ENCODE assay signal across 8 mouse cellular contexts in the genomic region with DNA sequence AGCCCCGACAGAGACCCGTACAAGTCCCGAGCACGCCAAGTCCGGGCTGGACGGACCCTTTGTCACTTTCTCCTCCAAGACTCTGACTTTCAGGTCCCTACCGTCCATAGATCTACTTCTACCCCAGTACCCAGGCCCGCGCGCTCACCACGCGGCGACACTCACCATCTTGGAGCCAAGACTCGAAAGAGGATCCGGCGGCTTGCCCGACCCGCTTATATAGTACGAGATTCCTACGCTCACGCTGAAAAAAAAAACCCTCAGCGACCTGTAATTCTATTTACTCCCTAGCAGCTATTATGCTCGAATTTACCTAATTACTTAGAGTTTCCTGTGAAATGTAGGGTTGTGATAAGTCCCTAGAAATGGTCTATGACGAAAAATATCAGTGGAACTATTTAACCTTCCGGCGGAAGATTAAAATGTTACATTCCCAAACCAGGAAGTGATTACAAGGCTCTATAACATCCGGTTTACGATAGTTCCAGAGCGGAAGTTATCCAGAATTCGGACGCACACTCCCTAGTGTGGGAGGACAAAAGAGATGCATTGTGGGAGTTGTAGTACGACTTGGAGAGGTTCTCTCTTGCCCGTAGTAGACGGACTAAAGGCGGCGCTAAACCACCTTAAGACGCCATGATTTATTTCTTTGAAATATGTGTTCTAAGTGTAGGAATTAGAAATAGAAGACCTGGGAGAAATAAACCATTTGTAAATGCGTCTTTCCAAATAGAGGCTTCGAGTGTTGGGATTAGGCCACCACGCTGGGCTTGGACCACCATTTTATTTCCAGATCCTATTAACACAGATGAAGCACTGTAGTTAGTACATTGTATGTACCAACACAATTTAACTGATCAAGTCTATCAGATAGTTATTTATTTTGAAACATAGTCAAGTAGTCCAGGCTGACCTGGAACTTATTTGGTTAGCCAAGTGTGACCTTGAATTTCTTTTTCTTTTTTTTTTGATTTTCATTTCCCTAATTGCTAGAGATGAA. TPM values are rescaled to one million over a fixed set of nuclear protein-coding genes. Genes with fewer than 3 reads are reported as not detected.
A peak's percentile ranks its signal among the peaks of the same experiment; 100 is the strongest.
DNase-seq lines count a peak whose midpoint lies in the region; ATAC-seq and TF ChIP-seq lines count a peak whose summit lies in the region.

Gene Rps26 (minus strand): TSS at position 437 of the 1,000 bp plus-strand sequence.

- H3K4me2 ChIP-seq in hindbrain, embryonic 13.5 days: peak within 1 kb of the TSS; percentile 93

- WGBS in hindbrain, embryonic 13.5 days: under 1% methylated on average over 40 of the region's 40 CpGs

- in situ Hi-C loops in Patski (cut with MboI; ENCODE audit: low pct_unique_long_range_greater_than_20kb): loop anchor here (5.0 kb wide), 1 partner anchor 46 kb away; the partner anchor contains the start of gene Suox

- peak; percentile 95 for DNase-seq in Patski (ENCODE audit: low read depth, low spot score)
- peak; percentile 92 for DNase-seq in cerebellum, postnatal 14 days
- peak; percentile 76 to 89 for DNase-seq in frontal cortex, postnatal 14 days (ENCODE audit: low spot score in 2 of 2)
- DNase-seq in layer of hippocampus, postnatal 25 days (ENCODE audit: extremely low spot score in 1 of 2, low spot score in 1 of 2): peak; percentile 78 to 79
- peak; percentile 98 for DNase-seq in lung, postnatal 25 days (ENCODE audit: low spot score)
- DNase-seq in retina, embryonic 14.5 days (ENCODE audit: low spot score): peak; percentile 98
- peak; percentile 89 for DNase-seq in thymus, postnatal 4 days

- H3K27ac ChIP-seq in hindbrain, embryonic 13.5 days: peak within 1 kb of the TSS; percentile 85

- CTCF ChIA-PET in Patski (lab: Charles Lee): interaction anchor here (0.6 kb wide), 1 partner anchor 22 kb away, joined by 3 read pairs; no protein-coding TSS in a partner anchor

- H3K9ac ChIP-seq in hindbrain, embryonic 13.5 days: peak within 1 kb of the TSS; percentile 94

- H3K36me3 ChIP-seq in hindbrain, embryonic 13.5 days: peaks cover 29% of the 10 kb centered on the region

- no peak for TF ChIP-seq CTCF in Patski (IDR thresholded peaks at IDR 0.05)

- H3K4me1 ChIP-seq in hindbrain, embryonic 13.5 days (replicated peaks): peaks cover 12% of the 10 kb centered on the region

- no peaks in the 10 kb centered on the region for H3K9me3 ChIP-seq in hindbrain, embryonic 13.5 days

- POLR2A ChIA-PET in Patski (lab: Charles Lee): no interaction called here

- peak within 1 kb of the TSS; percentile 84 for H3K4me3 ChIP-seq in hindbrain, embryonic 13.5 days

- H3K27me3 ChIP-seq in Patski: no peaks in the 10 kb centered on the region
- no peaks in the 10 kb centered on the region for H3K27me3 ChIP-seq in hindbrain, embryonic 13.5 days

- peak; percentile 93 for ATAC-seq in Patski
- peak; percentile 97 for ATAC-seq in hindbrain, embryonic 13.5 days (ENCODE audit: low FRiP score)

RNA-seq across cellular contexts. Expression of gene Rps26, which starts in this region (rescaled TPM):
- polyA plus RNA-seq in Patski (2021): 259 TPM
- 482 and 485 TPM in 2 replicates for polyA plus RNA-seq in hindbrain, embryonic 13.5 days (2015; fragmentation: Nextera tagmentation; extraction: Ambion mirVana)
- total RNA-seq in layer of hippocampus, postnatal 25 days (2021): 100 to 1,000 TPM; 321 to 324 TPM

Comparison
In these comparisons a context has a peak if more than half of its experiments do, and no peak if none do; other contexts are left out.
1. Peak in every context shown above with its lines: DNase-seq, ATAC-seq, H3K4me3 ChIP-seq and H3K27ac ChIP-seq.